Mouse (Mus musculus): ENCODE measurements around the gene Rcn3.

GRCm38 (mm10) chr7:45051601-45051974 is 40.4 kb downstream of the Rcn3 start:
- no peak for TF ChIP-seq CTCF (IDR thresholded peaks at IDR 0.05; ENCODE audit: control insufficient read depth, insufficient read depth, low read length)
- TF ChIP-seq POLR2A (IDR thresholded peaks at IDR 0.05; ENCODE audit: borderline replicate concordance, control insufficient read depth, low read depth, low read length): no peak
